15 mouse cellular contexts compared by ENCODE assay signal in genomic region chr13:73264831-73265230, GRCm38 (mm10). TPM values are rescaled to one million over a fixed set of nuclear protein-coding genes. Genes with fewer than 3 reads are reported as not detected.
A peak's percentile ranks its signal among the peaks of the same experiment; 100 is the strongest.
DNase-seq lines count a peak whose midpoint lies in the region; ATAC-seq lines count a peak whose summit lies in the region.
"Had no signal": no experiment of that assay in that cellular context is flagged by ENCODE, and none has a peak within 500 bp of the region (broad histone marks: within the 10 kb centered on the region; RNA-seq: fewer than 3 reads in every experiment).

No protein-coding gene starts in this region.

- peak overlapping the region; percentile 85 for H3K4me2 ChIP-seq in heart, embryonic 14.5 days (ENCODE audit: low read length)
- peak overlapping the region; percentile 84; the same call in 1 of the 2 replicates for H3K4me2 ChIP-seq in hindbrain, embryonic 12.5 days (replicated peaks)

- H3K27ac ChIP-seq in heart, embryonic 14.5 days (replicated peaks in 1 of 2; ENCODE audit: control insufficient read depth in 1 of 2, insufficient read depth in 1 of 2, low read depth in 2 of 2, low read length in 2 of 2): peak overlapping the region; percentile 97
- no peak overlapping the region; the same call in 1 of the 2 replicates for H3K27ac ChIP-seq in hindbrain, embryonic 12.5 days

- peak overlapping the region; percentile 96 for H3K9ac ChIP-seq in heart, embryonic 14.5 days (ENCODE audit: low read length)
- no peak overlapping the region for H3K9ac ChIP-seq in hindbrain, embryonic 12.5 days
- H3K9ac ChIP-seq: lung, embryonic 14.5 days had no signal

- peaks cover 88% of the 10 kb centered on the region for H3K27me3 ChIP-seq in heart, embryonic 14.5 days (ENCODE audit: control insufficient read depth, insufficient read depth, low read length)
- H3K27me3 ChIP-seq in hindbrain, embryonic 12.5 days: peaks cover 99% of the 10 kb centered on the region

- H3K4me3 ChIP-seq in heart, embryonic 14.5 days (ENCODE audit: control insufficient read depth in 1 of 2, insufficient read depth in 1 of 2, low read depth in 1 of 2, low read length in 2 of 2): peak overlapping the region; percentile 67 to 82; a peak in 3 of 4 replicates
- H3K4me3 ChIP-seq in hindbrain, embryonic 12.5 days: no peak overlapping the region
- H3K4me3 ChIP-seq: myocyte had no signal

- H3K9me3 ChIP-seq in heart, embryonic 14.5 days (ENCODE audit: control insufficient read depth, low read length): no peaks in the 10 kb centered on the region
- no peaks in the 10 kb centered on the region for H3K9me3 ChIP-seq in hindbrain, embryonic 12.5 days (replicated peaks)

- H3K36me3 ChIP-seq in heart, embryonic 14.5 days (ENCODE audit: control insufficient read depth, insufficient read depth, low read length): peaks cover 42% of the 10 kb centered on the region
- no peaks in the 10 kb centered on the region for H3K36me3 ChIP-seq in hindbrain, embryonic 12.5 days

- intact Hi-C loops in heart, postnatal 10 days (cut with DNase I): loop anchor here (5.0 kb wide), 2 partner anchors 47 to 98 kb away; no protein-coding TSS in a partner anchor

- DNase-seq in heart, postnatal 10 days: no peak
- DNase-seq in retina, embryonic 14.5 days (ENCODE audit: low spot score): peak; percentile 10
- no peak for DNase-seq in retina, postnatal 1 day
- no peak for DNase-seq in kidney, postnatal 36 days
- DNase-seq in right cerebral cortex, postnatal 36 days (ENCODE audit: low spot score in 2 of 2): no peak
- DNase-seq: adrenal gland, postnatal 36 days; cerebellum, postnatal 25 days; liver had no signal

- ATAC-seq in heart, embryonic 14.5 days (ENCODE audit: insufficient number of reproducible peaks, insufficient read depth, low FRiP score, low read depth): no peak
- no peak for ATAC-seq in hindbrain, embryonic 12.5 days (ENCODE audit: low FRiP score)

- WGBS in heart, embryonic 14.5 days: 15% methylated on average over 8 of the region's 8 CpGs
- 13% methylated on average over 8 of the region's 8 CpGs for WGBS in hindbrain, embryonic 12.5 days

- H3K4me1 ChIP-seq in heart, embryonic 14.5 days (ENCODE audit: control insufficient read depth in 2 of 2, insufficient read depth in 2 of 2, low read length in 2 of 2): peaks cover 13 to 58% of the 10 kb centered on the region in 2 experiments; a peak in 3 of 4 replicates
- H3K4me1 ChIP-seq in hindbrain, embryonic 12.5 days: peaks cover 47% of the 10 kb centered on the region

RNA-seq across cellular contexts. Expression of gene Irx4, which starts 4.6 kb away (rescaled TPM):
- 43.3 and 47.3 TPM in 2 replicates for polyA plus RNA-seq in heart, embryonic 14.5 days (2014; fragmentation: Nextera tagmentation; extraction: Ambion mirVana)
- total RNA-seq in heart, postnatal 10 days (2021): 10 to 100 TPM; 27.6 to 49.8 TPM
- 7.6 and 8.7 TPM in 2 replicates for polyA plus RNA-seq in hindbrain, embryonic 12.5 days (2016; fragmentation: Nextera tagmentation; extraction: Ambion mirVana)
- total RNA-seq: adrenal gland, postnatal 36 days; gastrocnemius, postnatal 4 days; megakaryocyte progenitor cell, adult 5-6 weeks had no signal
- polyA plus RNA-seq: frontal cortex, adult 2 months; lung, embryonic 14.5 days; myocyte had no signal
